Mouse (Mus musculus) heart, embryonic 11.5 days (tissue): ENCODE measurements at regions not wholly inside any gene's neighbourhood (a gene's known extent, or its start where the extent isn't known, plus 50 kb on each side); places are given as distances from the start of the nearest gene placed in this dataset.
"Not testable (repeated sequence)": the region's sequence is repeated elsewhere in the genome, so short reads cannot be mapped to it uniquely, and the experiment has no call there.

Source experiments
- ATAC-seq: fragments of 200-750 bp; cut with Nextera tagmentation; replicated peaks from 2 replicates; pipeline ENCODE4 v1.8.0; 2017; ENCODE audit warnings: moderate library complexity; ENCODE audit not compliant: insufficient number of reproducible peaks, low FRiP score, low TSS enrichment
- H3K27ac ChIP-seq: fragments of 300-500 bp; sonication (generic); 2 replicates; pipeline ENCODE4 v1.5.1; 2014; ENCODE audit warnings: mild to moderate bottlenecking, low read depth, low read length
- H3K27me3 ChIP-seq: fragments of 300-500 bp; sonication (generic); 2 replicates; pipeline ENCODE4 v1.6.1; 2014; ENCODE audit warnings: mild to moderate bottlenecking, low read length, mixed read lengths; ENCODE audit not compliant: control insufficient read depth, insufficient read depth
- H3K36me3 ChIP-seq: fragments of 300-500 bp; sonication (generic); 2 replicates; pipeline ENCODE4 v1.6.1; 2014; ENCODE audit warnings: mild to moderate bottlenecking, low read length, moderate library complexity, mixed read lengths; ENCODE audit not compliant: control insufficient read depth, insufficient read depth
- H3K4me1 ChIP-seq: fragments of 300-500 bp; sonication (generic); 2 replicates; pipeline ENCODE4 v1.6.1; 2014; ENCODE audit warnings: low read length; ENCODE audit not compliant: control insufficient read depth, insufficient read depth
- H3K4me2 ChIP-seq: fragments of 300-500 bp; sonication (generic); 2 replicates; pipeline ENCODE4 v1.6.1; 2014; ENCODE audit warnings: mild to moderate bottlenecking, moderate library complexity
- H3K4me3 ChIP-seq: fragments of 300-500 bp; sonication (generic); 2 replicates; pipeline ENCODE4 v1.5.1; 2014; ENCODE audit warnings: low read depth, low read length
- H3K9ac ChIP-seq: fragments of 300-500 bp; sonication (generic); 2 replicates; pipeline ENCODE4 v1.6.1; 2014; ENCODE audit warnings: mild to moderate bottlenecking, low read depth, low read length, moderate library complexity
- H3K9me3 ChIP-seq: fragments of 300-500 bp; sonication (generic); replicated peaks from 2 replicates; pipeline ENCODE4 v1.6.1; 2016; ENCODE audit warnings: low read length; ENCODE audit not compliant: control insufficient read depth
- WGBS: fragments of 180-500 bp; shearing (Covaris S2); extraction: QIAGEN DNeasy Blood & Tissue Kit; methylation state at CpG from one replicate; pipeline ENCODE4 v1.1.7; 2014; ENCODE audit not compliant: insufficient replicate concordance; 5-methylcytosine and 5-hydroxymethylcytosine counted together

DNA sequence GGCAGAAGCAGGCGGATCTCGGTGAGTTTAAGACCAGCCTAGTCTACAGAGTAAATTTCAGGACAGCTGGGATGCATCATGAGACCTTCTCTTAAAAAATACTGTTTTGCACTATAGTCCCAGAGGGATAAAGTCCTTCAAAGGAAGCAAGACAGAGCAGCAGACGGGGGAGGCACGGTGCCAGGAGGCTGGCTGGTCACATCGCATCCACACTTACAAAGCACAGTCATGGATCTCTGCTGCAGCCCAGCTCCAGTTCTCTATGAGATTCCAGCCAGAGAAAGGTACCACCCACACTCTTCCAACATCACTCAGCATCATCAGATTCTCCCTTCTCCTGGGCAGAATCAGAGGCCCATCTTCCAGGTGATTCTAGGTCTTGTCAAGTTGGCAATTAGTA is 144.5 kb upstream of the Bcor start:
- H3K27me3 ChIP-seq: no peaks in the 10 kb centered on the region
- no peak overlapping the region for H3K27ac ChIP-seq
- H3K4me1 ChIP-seq: no peaks in the 10 kb centered on the region; the same call in 1 of the 2 replicates
- H3K9ac ChIP-seq: no peak overlapping the region
- no peak overlapping the region for H3K4me3 ChIP-seq
- no peaks in the 10 kb centered on the region for H3K36me3 ChIP-seq
- WGBS: 63% methylated on average over 5 of the region's 5 CpGs
- no peak for ATAC-seq
- no peak overlapping the region for H3K4me2 ChIP-seq
- H3K9me3 ChIP-seq: no peaks in the 10 kb centered on the region

DNA sequence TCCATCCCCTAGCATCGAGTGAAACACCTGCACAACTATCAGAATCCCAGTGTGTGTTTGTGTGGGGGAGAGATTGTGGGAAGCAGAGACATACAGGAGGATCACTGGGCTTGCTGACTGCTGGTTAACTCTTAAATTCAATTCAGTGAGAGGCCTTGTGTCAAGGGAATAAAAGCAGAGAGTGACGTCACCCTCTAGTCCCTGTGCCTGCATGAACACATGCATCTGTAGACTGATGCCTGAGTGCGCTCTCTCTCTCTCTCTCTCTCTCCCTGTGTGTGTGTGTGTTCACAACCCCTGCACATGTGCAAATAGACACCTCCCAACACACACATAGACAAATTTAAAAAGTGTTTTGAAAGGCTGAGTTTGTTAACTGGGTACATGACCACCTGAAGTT is 146.8 kb upstream of the Bcor start:
- Histone ChIP-seq H3K4me1 (no peaks in the 10 kb centered on the region; the same call in 1 of the 2 replicates), H3K4me2 (no peak overlapping the region), H3K27ac (no peak overlapping the region), H3K27me3 (no peaks in the 10 kb centered on the region), H3K9ac (no peak overlapping the region), H3K9me3 (no peaks in the 10 kb centered on the region), H3K36me3 (no peaks in the 10 kb centered on the region), H3K4me3 (no peak overlapping the region)
- WGBS: 60% methylated on average over 3 of the region's 3 CpGs
- ATAC-seq: no peak

DNA sequence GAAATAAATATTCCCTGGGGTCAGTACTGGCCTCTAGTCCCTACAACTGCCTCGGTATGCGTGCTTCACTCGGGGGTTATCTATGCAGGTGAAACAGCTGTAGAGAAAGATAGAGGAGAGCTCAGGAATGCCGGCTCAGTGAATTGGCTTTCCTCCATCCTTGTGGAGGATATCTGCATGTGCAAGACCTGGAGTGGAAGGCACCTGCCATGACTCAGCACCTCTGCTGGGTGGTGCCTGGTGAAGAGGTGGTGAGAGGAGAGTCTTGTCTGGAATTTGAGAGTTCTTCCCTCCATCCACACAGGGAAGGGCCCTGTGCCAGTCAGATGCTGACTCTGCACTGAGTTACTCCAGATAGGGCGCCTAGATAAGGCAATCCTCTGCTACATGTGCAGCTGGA is 152.4 kb upstream of the Bcor start:
- H3K4me1 ChIP-seq: no peaks in the 10 kb centered on the region
- no peaks in the 10 kb centered on the region for H3K27me3 ChIP-seq
- H3K27ac ChIP-seq: no peak overlapping the region
- no peak overlapping the region for H3K4me3 ChIP-seq
- no peak overlapping the region for H3K4me2 ChIP-seq
- ATAC-seq: peak; percentile 26; the same call in 1 of the 2 replicates
- no peaks in the 10 kb centered on the region for H3K9me3 ChIP-seq
- no peak overlapping the region for H3K9ac ChIP-seq
- no peaks in the 10 kb centered on the region for H3K36me3 ChIP-seq
- WGBS: 40% methylated on average over 5 of the region's 5 CpGs

DNA sequence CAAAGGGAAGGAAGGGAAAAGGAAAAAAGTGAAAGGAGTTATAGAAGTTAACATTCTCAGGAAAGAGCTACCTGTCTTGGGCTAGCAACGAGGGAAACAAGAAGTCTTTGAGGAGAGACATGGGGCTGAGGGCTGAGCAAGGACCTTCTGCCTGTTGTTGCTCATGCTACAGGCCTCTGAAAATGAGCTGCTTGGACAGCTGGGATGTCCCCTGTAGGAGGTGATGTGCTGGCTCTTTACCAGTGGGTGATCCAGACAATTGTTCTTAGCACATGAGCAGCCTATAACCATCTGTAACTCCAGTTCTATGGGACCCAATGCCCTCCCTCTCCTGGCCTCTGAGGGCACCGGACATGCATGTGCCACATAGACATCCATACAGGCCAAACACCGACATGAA is 155.5 kb upstream of the Bcor start:
- 79% methylated on average over 3 of the region's 3 CpGs for WGBS

DNA sequence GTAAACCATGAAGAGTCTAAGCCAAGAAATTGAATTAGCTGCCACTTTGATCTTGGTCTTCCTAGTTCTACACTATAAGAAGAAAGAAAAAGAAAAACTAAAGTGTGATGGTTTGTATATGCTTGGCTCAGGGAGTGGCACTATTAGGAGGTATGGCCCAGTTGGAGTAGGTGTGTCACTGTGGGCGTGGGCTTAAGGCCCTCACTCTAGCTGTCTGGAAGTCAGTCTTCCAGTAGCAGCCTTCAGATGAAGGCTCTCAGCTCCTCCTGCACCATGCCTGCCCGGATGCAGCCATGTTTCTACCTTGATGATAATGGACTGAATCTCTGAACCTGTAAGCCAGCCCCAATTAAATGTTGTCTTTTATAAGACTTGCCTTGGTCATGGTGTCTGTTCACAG is 157.3 kb upstream of the Bcor start:
- H3K4me2 ChIP-seq, H3K4me3 ChIP-seq, H3K27ac ChIP-seq, H3K36me3 ChIP-seq, ATAC-seq, H3K27me3 ChIP-seq, H3K4me1 ChIP-seq, H3K9me3 ChIP-seq, H3K9ac ChIP-seq: not testable (repeated sequence)
- WGBS: 87% methylated on average over 2 of the region's 2 CpGs

More for the DNA sequence above, 155.5 kb upstream of the Bcor start:
- H3K4me2 ChIP-seq: no peak overlapping the region
- no peak overlapping the region for H3K9ac ChIP-seq
- no peaks in the 10 kb centered on the region for H3K9me3 ChIP-seq
- no peaks in the 10 kb centered on the region for H3K27me3 ChIP-seq
- ATAC-seq: no peak
- no peaks in the 10 kb centered on the region for H3K4me1 ChIP-seq
- no peak overlapping the region for H3K27ac ChIP-seq
- H3K4me3 ChIP-seq: no peak overlapping the region
- no peaks in the 10 kb centered on the region for H3K36me3 ChIP-seq

DNA sequence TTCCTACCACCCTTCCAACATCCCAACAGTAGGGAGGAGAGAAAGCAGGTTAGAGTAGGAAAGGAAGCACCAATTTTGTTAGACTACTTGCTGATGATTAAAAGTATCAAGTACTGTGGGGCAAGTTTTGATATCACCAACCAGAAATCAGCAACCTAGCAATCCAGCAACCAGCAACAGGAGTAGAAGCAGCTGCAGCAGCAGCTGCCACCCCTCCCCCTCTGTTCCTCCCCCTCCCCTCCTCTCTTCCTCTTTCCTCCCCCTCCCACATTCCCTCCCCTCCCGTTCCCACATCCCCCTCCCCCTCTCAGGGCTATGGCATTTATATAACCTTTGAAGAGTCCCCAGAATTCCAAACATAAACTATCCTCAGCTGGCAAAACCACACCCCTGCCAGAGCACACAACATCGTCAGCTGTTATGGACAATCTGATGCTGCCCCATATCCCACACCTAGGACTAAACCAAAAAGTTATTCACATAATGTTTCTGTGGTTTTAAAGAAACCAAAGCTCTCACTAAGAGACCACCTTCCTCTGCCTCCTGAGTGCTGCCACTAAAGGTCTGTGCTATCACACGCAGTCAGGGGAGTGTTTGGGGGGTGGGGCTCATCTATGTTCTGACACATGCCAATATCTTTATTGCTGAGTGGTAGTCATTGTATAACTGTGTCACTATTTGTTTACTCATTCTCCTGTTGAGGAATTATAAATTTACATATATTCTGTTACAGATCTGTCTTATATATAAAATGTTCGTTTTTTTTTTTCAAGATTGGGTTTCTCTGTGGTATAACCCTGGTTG is 158.9 kb upstream of the Bcor start:
- no peak overlapping the region for H3K9ac ChIP-seq
- no peak for ATAC-seq
- H3K4me2 ChIP-seq: no peak overlapping the region
- no peak overlapping the region for H3K4me3 ChIP-seq
- H3K36me3 ChIP-seq: no peaks in the 10 kb centered on the region
- 45% methylated on average over 4 of the region's 4 CpGs for WGBS
- H3K9me3 ChIP-seq: no peaks in the 10 kb centered on the region
- H3K27ac ChIP-seq: no peak overlapping the region
- no peaks in the 10 kb centered on the region for H3K4me1 ChIP-seq
- H3K27me3 ChIP-seq: no peaks in the 10 kb centered on the region

DNA sequence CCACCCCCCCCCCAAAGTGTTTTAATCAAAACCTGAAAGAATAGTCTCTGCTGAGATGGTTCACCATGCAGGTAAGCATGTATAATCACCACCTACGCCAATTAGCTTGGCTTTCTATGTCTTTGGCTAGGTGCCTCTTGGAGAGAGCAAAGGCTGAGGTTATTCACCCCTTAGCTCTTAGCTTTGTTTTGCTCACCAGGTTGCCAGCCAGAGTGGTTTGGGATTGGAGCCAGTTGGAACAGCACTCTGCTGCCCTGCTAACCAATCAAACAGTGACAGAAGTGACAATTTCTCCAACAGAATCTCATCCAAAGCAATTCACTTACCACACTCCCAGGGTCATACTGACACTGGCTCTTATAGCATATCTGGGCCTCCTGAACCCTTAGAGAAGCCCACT is 162.3 kb upstream of the Bcor start:
- no peak overlapping the region for H3K27ac ChIP-seq
- no peaks in the 10 kb centered on the region for H3K27me3 ChIP-seq
- WGBS: 63% methylated on average over 1 of the region's 1 CpGs
- no peak overlapping the region for H3K4me3 ChIP-seq
- H3K9me3 ChIP-seq: no peaks in the 10 kb centered on the region
- no peaks in the 10 kb centered on the region for H3K36me3 ChIP-seq
- H3K9ac ChIP-seq: no peak overlapping the region
- no peak overlapping the region for H3K4me2 ChIP-seq
- ATAC-seq: no peak
- H3K4me1 ChIP-seq: no peaks in the 10 kb centered on the region

DNA sequence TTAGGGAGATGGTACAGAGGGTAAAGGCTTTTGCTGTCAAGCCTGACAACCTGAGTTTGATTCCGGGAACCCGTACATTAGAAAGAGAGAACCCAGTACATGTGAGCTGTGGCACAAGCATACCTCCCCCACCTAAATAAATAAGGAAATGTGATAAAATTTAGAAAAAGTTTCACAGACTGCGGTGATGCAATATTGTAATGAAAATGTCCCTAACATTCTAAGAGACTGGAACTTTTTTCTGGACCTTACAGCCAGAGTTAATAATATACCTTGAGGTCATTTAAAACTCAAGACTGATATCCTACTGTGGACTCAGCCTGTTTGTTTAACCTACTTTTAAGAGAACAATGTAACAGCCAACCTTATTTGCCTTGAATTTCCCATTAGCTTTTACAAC is 163.1 kb upstream of the Bcor start:
- Histone ChIP-seq H3K4me1 (no peaks in the 10 kb centered on the region), H3K36me3 (no peaks in the 10 kb centered on the region), H3K27me3 (no peaks in the 10 kb centered on the region), H3K4me3 (no peak overlapping the region), H3K4me2 (no peak overlapping the region), H3K9ac (no peak overlapping the region), H3K27ac (no peak overlapping the region), H3K9me3 (no peaks in the 10 kb centered on the region)
- ATAC-seq: no peak
- WGBS: 70% methylated on average over 3 of the region's 3 CpGs

DNA sequence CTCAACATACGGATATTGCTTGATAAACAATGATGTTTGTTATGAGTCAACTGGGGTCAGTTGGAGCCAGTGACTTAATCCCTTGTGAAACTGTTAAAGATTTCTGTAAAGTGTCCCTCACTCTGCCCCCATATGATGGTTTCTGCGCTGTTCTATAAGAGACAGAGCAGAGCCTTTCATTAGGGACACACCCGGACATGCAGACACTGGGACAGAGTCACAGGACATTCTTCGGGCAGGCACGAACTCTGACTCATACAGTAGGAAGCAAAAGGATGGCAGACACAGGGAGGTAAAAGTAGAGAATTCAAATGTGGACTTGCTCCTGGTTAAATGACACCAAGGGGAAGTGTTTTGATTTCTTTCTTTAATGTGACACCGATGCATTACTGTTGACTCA is 163.7 kb upstream of the Bcor start:
- no peak for ATAC-seq
- no peak overlapping the region for H3K4me3 ChIP-seq
- no peak overlapping the region for H3K27ac ChIP-seq
- H3K4me1 ChIP-seq: no peaks in the 10 kb centered on the region
- no peak overlapping the region for H3K4me2 ChIP-seq
- no peak overlapping the region for H3K9ac ChIP-seq
- no peaks in the 10 kb centered on the region for H3K27me3 ChIP-seq
- 77% methylated on average over 6 of the region's 6 CpGs for WGBS
- no peaks in the 10 kb centered on the region for H3K36me3 ChIP-seq
- no peaks in the 10 kb centered on the region for H3K9me3 ChIP-seq
